In genomic region chr10:14480928-14481327, GRCm38 (mm10) we compare ENCODE assay signal across 24 mouse cellular contexts.
DNase-seq lines count a peak whose midpoint lies in the region; ATAC-seq and TF ChIP-seq lines count a peak whose summit lies in the region.
"Had no signal": no experiment of that assay in that cellular context is flagged by ENCODE, and none has a peak within 500 bp of the region (broad histone marks: within the 10 kb centered on the region; RNA-seq: fewer than 3 reads in every experiment).

No protein-coding gene starts in this region.

- no peaks in the 10 kb centered on the region for H3K36me3 ChIP-seq in limb, embryonic 14.5 days (ENCODE audit: control insufficient read depth, insufficient read depth, low read length)
- H3K36me3 ChIP-seq: G1E; hindbrain, embryonic 10.5 days; liver, embryonic 12.5 days; neural tube, embryonic 15.5 days; stomach, embryonic 15.5 days had no signal

- ATAC-seq in limb, embryonic 14.5 days (ENCODE audit: low FRiP score, low read depth), result no peak
- ATAC-seq: activated CD4-positive, CD25-positive, alpha-beta regulatory T cell, adult 4 months; forebrain, embryonic 13.5 days; liver, embryonic 12.5 days; midbrain, embryonic 16.5 days had no signal

- DNase-seq in frontal cortex, adult 2 months (ENCODE audit: extremely low spot score in 1 of 2, low spot score in 1 of 2), result peak; percentile 17 to 65
- no peak for DNase-seq in frontal cortex, postnatal 10 days (ENCODE audit: low spot score in 2 of 2)
- peak; percentile 1 for DNase-seq in left cerebral cortex, adult 11 months (ENCODE audit: low spot score)
- DNase-seq in left cerebral cortex, postnatal 10 days (ENCODE audit: extremely low spot score in 1 of 2, low spot score in 2 of 2), result no peak
- peak; percentile 7 to 42 for DNase-seq in frontal cortex, postnatal 36 days (ENCODE audit: low spot score in 2 of 2)
- peak; percentile 17 for DNase-seq in limb, embryonic 14.5 days (ENCODE audit: low spot score)
- no peak for DNase-seq in spleen, postnatal 14 days (ENCODE audit: low spot score in 2 of 2)
- no peak for DNase-seq in urinary bladder, postnatal 36 days (ENCODE audit: low spot score in 2 of 2)
- DNase-seq: adrenal gland, postnatal 14 days; cerebellum, adult 11 months; cerebellum, postnatal 14 days; embryo, embryonic 11 days; kidney, adult 11 months; kidney, postnatal 10 days; lung, adult 2 months had no signal

- no peak overlapping the region for H3K4me2 ChIP-seq in limb, embryonic 14.5 days (replicated peaks; ENCODE audit: low read depth, low read length, severe bottlenecking)
- H3K4me2 ChIP-seq: forebrain, embryonic 13.5 days; liver, embryonic 12.5 days; neural tube, embryonic 15.5 days; stomach, embryonic 15.5 days had no signal

- no peak for TF ChIP-seq POLR2A in limb, embryonic 14.5 days (IDR thresholded peaks at IDR 0.05; ENCODE audit: borderline replicate concordance, extremely low read depth, insufficient read depth, insufficient read length)

- no peak overlapping the region; the same call in 1 of the 2 replicates for H3K27ac ChIP-seq in limb, embryonic 14.5 days (replicated peaks; ENCODE audit: low read depth, low read length)
- H3K27ac ChIP-seq: forebrain, embryonic 13.5 days; hindbrain, embryonic 10.5 days; left cerebral cortex, adult 2 months; liver, embryonic 12.5 days; neural tube, embryonic 15.5 days; stomach, embryonic 15.5 days had no signal

- intact Hi-C loops in left cerebral cortex, postnatal 10 days (cut with DNase I), result no loop called here

- H3K9me3 ChIP-seq in limb, embryonic 14.5 days (ENCODE audit: control insufficient read depth, low read length), result no peaks in the 10 kb centered on the region
- H3K9me3 ChIP-seq: forebrain, embryonic 13.5 days; G1E; hindbrain, embryonic 10.5 days; liver, embryonic 12.5 days; neural tube, embryonic 15.5 days; stomach, embryonic 15.5 days had no signal

- 44% methylated on average over 5 of the region's 5 CpGs for WGBS in limb, embryonic 14.5 days

- no peak overlapping the region for H3K9ac ChIP-seq in limb, embryonic 14.5 days (ENCODE audit: low read depth, low read length, severe bottlenecking)
- H3K9ac ChIP-seq: forebrain, embryonic 13.5 days; liver, embryonic 12.5 days; neural tube, embryonic 15.5 days; stomach, embryonic 15.5 days had no signal

- H3K4me1 ChIP-seq in limb, embryonic 14.5 days (ENCODE audit: control insufficient read depth, insufficient read depth, low read length), result peaks cover 11% of the 10 kb centered on the region
- H3K4me1 ChIP-seq: forebrain, embryonic 13.5 days; hindbrain, embryonic 10.5 days; liver, embryonic 12.5 days; neural tube, embryonic 15.5 days; stomach, embryonic 15.5 days had no signal

- no peak overlapping the region for H3K4me3 ChIP-seq in limb, embryonic 14.5 days (replicated peaks; ENCODE audit: low read length)
- H3K4me3 ChIP-seq: forebrain, embryonic 13.5 days; hindbrain, embryonic 10.5 days; left cerebral cortex, adult 2 months; liver, embryonic 12.5 days; neural tube, embryonic 15.5 days; stomach, embryonic 15.5 days had no signal

- no peaks in the 10 kb centered on the region for H3K27me3 ChIP-seq in limb, embryonic 14.5 days (ENCODE audit: control insufficient read depth, insufficient read depth, low read length)
- H3K27me3 ChIP-seq: forebrain, embryonic 13.5 days; liver, embryonic 12.5 days; neural tube, embryonic 15.5 days; stomach, embryonic 15.5 days had no signal

Comparison
In these comparisons a context has a peak if more than half of its experiments do, and no peak if none do; other contexts are left out.
1. DNase-seq: peak in frontal cortex, adult 2 months (2 of 2), left cerebral cortex, adult 11 months (single experiment), frontal cortex, postnatal 36 days (2 of 2) and limb, embryonic 14.5 days (single experiment); none in frontal cortex, postnatal 10 days (0 of 2), left cerebral cortex, postnatal 10 days (0 of 2), spleen, postnatal 14 days (0 of 2) and urinary bladder, postnatal 36 days (0 of 2).